35 mouse cellular contexts compared by ENCODE assay signal in genomic region chr6:82112127-82113090, GRCm38 (mm10).
A peak's percentile ranks its signal among the peaks of the same experiment; 100 is the strongest.
DNase-seq lines count a peak whose midpoint lies in the region; ATAC-seq and TF ChIP-seq lines count a peak whose summit lies in the region.
"Had no signal": no experiment of that assay in that cellular context is flagged by ENCODE, and none has a peak within 500 bp of the region (broad histone marks: within the 10 kb centered on the region; RNA-seq: fewer than 3 reads in every experiment).

No protein-coding gene starts in this region.

- ATAC-seq in intestine, embryonic 15.5 days = peak; percentile 65
- ATAC-seq in lung, postnatal 0 days = peak; percentile 60
- no peak for ATAC-seq in inflammation-experienced regulatory T-cells, adult 6 months
- ATAC-seq: liver, embryonic 12.5 days; liver, postnatal 0 days had no signal

- no peak overlapping the region for H3K4me3 ChIP-seq in heart, embryonic 10.5 days
- H3K4me3 ChIP-seq in intestine, embryonic 15.5 days (replicated peaks) = no peak overlapping the region
- H3K4me3 ChIP-seq in lung, postnatal 0 days (ENCODE audit: low read depth, low read length) = no peak overlapping the region
- H3K4me3 ChIP-seq: embryonic facial prominence, embryonic 10.5 days; embryonic facial prominence, embryonic 15.5 days; forebrain, embryonic 12.5 days; heart, adult 2 months; hindbrain, embryonic 10.5 days; hindbrain, embryonic 15.5 days; kidney, embryonic 15.5 days; layer of hippocampus, adult 2 months; left cerebral cortex, adult 2 months; limb, embryonic 13.5 days; liver, embryonic 12.5 days; midbrain, embryonic 12.5 days; neural tube, embryonic 13.5 days had no signal

- TF ChIP-seq EP300 in lung, postnatal 0 days (IDR thresholded peaks at IDR 0.05) = peak; percentile 42; the same call in 1 of the 2 replicates

- H3K4me2 ChIP-seq in intestine, embryonic 15.5 days (replicated peaks) = no peak overlapping the region
- no peak overlapping the region for H3K4me2 ChIP-seq in lung, postnatal 0 days (replicated peaks; ENCODE audit: low read depth, low read length)
- H3K4me2 ChIP-seq: embryonic facial prominence, embryonic 15.5 days; forebrain, embryonic 12.5 days; hindbrain, embryonic 15.5 days; kidney, embryonic 15.5 days; limb, embryonic 13.5 days; liver, embryonic 12.5 days; midbrain, embryonic 12.5 days; neural tube, embryonic 13.5 days had no signal

- no peak for TF ChIP-seq CTCF in lung, postnatal 0 days (IDR thresholded peaks at IDR 0.05)

- peak; percentile 58 for DNase-seq in heart, adult 11 months
- no peak for DNase-seq in heart, embryonic 10.5 days (ENCODE audit: low spot score)
- DNase-seq in lung, postnatal 0 days (ENCODE audit: low spot score) = peak; percentile 79
- DNase-seq in lung, postnatal 4 days = peak; percentile 39 to 80
- DNase-seq in left cerebral cortex, postnatal 25 days (ENCODE audit: low spot score in 2 of 2) = no peak
- no peak for DNase-seq in heart, adult 8-10 months (ENCODE audit: low spot score)
- DNase-seq: adrenal gland, adult 8-10 months; cerebellum, adult 2 months; cerebellum, postnatal 25 days; gastrocnemius, postnatal 25 days; heart, adult 2 months; heart, postnatal 14 days; kidney, adult 11 months; kidney, postnatal 36 days; liver, postnatal 0 days; retina, postnatal 1 day; right cerebral cortex, postnatal 14 days; spleen, adult 18-20 months; thymus, adult 18-20 months; thymus, postnatal 36 days had no signal

- H3K9me3 ChIP-seq in heart, embryonic 10.5 days = no peaks in the 10 kb centered on the region
- no peaks in the 10 kb centered on the region for H3K9me3 ChIP-seq in intestine, embryonic 15.5 days
- H3K9me3 ChIP-seq in lung, postnatal 0 days (ENCODE audit: low read length) = no peaks in the 10 kb centered on the region
- H3K9me3 ChIP-seq: embryonic facial prominence, embryonic 10.5 days; embryonic facial prominence, embryonic 15.5 days; forebrain, embryonic 12.5 days; hindbrain, embryonic 10.5 days; hindbrain, embryonic 15.5 days; kidney, embryonic 15.5 days; limb, embryonic 13.5 days; liver, embryonic 12.5 days; midbrain, embryonic 12.5 days; neural tube, embryonic 13.5 days had no signal

- no peaks in the 10 kb centered on the region for H3K36me3 ChIP-seq in heart, embryonic 10.5 days
- H3K36me3 ChIP-seq in intestine, embryonic 15.5 days = no peaks in the 10 kb centered on the region
- H3K36me3 ChIP-seq in lung, postnatal 0 days (ENCODE audit: insufficient read depth, low read length) = no peaks in the 10 kb centered on the region
- H3K36me3 ChIP-seq: embryonic facial prominence, embryonic 10.5 days; embryonic facial prominence, embryonic 15.5 days; forebrain, embryonic 12.5 days; G1E; hindbrain, embryonic 10.5 days; hindbrain, embryonic 15.5 days; kidney, embryonic 15.5 days; limb, embryonic 13.5 days; liver, embryonic 12.5 days; midbrain, embryonic 12.5 days; neural tube, embryonic 13.5 days had no signal

- no peaks in the 10 kb centered on the region for H3K27me3 ChIP-seq in heart, embryonic 10.5 days (ENCODE audit: insufficient read depth, poor library complexity, severe bottlenecking)
- no peaks in the 10 kb centered on the region for H3K27me3 ChIP-seq in intestine, embryonic 15.5 days (replicated peaks)
- H3K27me3 ChIP-seq in lung, postnatal 0 days (replicated peaks; ENCODE audit: insufficient read depth, low read length) = no peaks in the 10 kb centered on the region
- H3K27me3 ChIP-seq: embryonic facial prominence, embryonic 15.5 days; forebrain, embryonic 12.5 days; hindbrain, embryonic 15.5 days; kidney, embryonic 15.5 days; limb, embryonic 13.5 days; liver, embryonic 12.5 days; midbrain, embryonic 12.5 days; neural tube, embryonic 13.5 days had no signal

- 77% methylated on average over 14 of the region's 14 CpGs for WGBS in heart, embryonic 10.5 days
- 51% methylated on average over 14 of the region's 14 CpGs for WGBS in intestine, embryonic 15.5 days
- WGBS in lung, postnatal 0 days = 39% methylated on average over 14 of the region's 14 CpGs

- H3K27ac ChIP-seq in heart, embryonic 10.5 days = no peak overlapping the region
- H3K27ac ChIP-seq in intestine, embryonic 15.5 days = peak overlapping the region; percentile 74
- H3K27ac ChIP-seq in lung, postnatal 0 days (ENCODE audit: low read length) = peak overlapping the region; percentile 60
- H3K27ac ChIP-seq: embryonic facial prominence, embryonic 10.5 days; embryonic facial prominence, embryonic 15.5 days; forebrain, embryonic 12.5 days; heart, adult 2 months; hindbrain, embryonic 10.5 days; hindbrain, embryonic 15.5 days; kidney, embryonic 15.5 days; layer of hippocampus, adult 2 months; left cerebral cortex, adult 2 months; limb, embryonic 13.5 days; liver, embryonic 12.5 days; midbrain, embryonic 12.5 days; neural tube, embryonic 13.5 days had no signal

- H3K9ac ChIP-seq in intestine, embryonic 15.5 days = no peak overlapping the region
- no peak overlapping the region for H3K9ac ChIP-seq in lung, postnatal 0 days (replicated peaks; ENCODE audit: low read depth)
- H3K9ac ChIP-seq: embryonic facial prominence, embryonic 15.5 days; forebrain, embryonic 12.5 days; hindbrain, embryonic 15.5 days; kidney, embryonic 15.5 days; limb, embryonic 13.5 days; liver, embryonic 12.5 days; liver, postnatal 0 days; midbrain, embryonic 12.5 days; neural tube, embryonic 13.5 days had no signal

- intact Hi-C loops in left cerebral cortex, postnatal 25 days (cut with DNase I) = no loop called here

- H3K4me1 ChIP-seq in heart, embryonic 10.5 days = peaks cover 20% of the 10 kb centered on the region
- H3K4me1 ChIP-seq in intestine, embryonic 15.5 days (replicated peaks) = no peaks in the 10 kb centered on the region
- H3K4me1 ChIP-seq in lung, postnatal 0 days (ENCODE audit: insufficient read depth, low read depth, low read length) = no peaks in the 10 kb centered on the region
- H3K4me1 ChIP-seq: hindbrain, embryonic 15.5 days; liver, embryonic 12.5 days; midbrain, embryonic 12.5 days; neural tube, embryonic 13.5 days had no signal

Comparison
In these comparisons a context has a peak if more than half of its experiments do, and no peak if none do; other contexts are left out.
1. DNase-seq: peak in heart, adult 11 months (single experiment), lung, postnatal 0 days (single experiment) and lung, postnatal 4 days (2 of 2); none in heart, embryonic 10.5 days (single experiment), left cerebral cortex, postnatal 25 days (0 of 2) and heart, adult 8-10 months (single experiment).